Mouse (Mus musculus): ENCODE data around the gene Ankrd63.

Ankrd63 gene

DNA sequence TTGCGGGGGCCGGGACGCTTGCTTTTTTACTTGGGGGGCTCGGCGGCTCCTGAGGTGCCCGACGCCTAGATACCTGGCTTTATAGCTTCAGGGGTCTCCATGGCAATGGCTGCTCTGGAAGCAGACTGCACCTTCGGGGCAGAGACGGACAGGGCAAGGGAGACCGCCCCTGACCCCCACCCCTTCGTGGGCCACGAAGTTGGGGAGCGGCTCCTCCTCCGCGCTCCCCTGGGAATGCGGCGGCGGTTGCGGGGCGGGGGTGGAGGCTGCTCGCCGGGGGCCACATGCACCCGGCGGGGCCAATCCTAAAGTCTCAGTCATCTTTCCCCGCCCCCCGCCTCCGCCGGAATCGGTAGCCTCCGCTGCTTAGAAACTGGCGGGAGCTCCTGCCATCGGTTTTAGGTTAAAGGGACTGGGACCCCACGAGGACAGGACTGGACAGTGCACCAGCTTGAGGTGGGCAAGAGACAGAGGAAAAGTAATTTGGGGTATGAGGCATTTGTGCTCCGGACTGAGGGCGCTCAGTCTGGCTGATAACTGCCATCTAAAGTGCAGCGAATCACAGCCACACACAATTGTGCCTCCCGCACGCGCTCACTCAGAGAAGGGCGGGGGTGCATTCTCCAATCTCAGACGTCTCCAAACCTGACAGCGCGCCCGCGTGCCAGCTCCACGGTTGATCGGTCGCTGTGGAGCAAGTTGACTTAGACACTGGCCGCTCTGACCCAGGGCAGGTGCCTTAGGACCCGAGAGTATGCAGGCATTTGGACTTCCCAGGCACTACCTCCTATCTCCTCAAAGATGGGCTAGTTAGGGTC, at the start of gene Ankrd63:
Gene Ankrd63 (minus strand): TSS at position 51 of the 818 bp plus-strand sequence.
- no peak for DNase-seq (ENCODE audit: low spot score)

DNA sequence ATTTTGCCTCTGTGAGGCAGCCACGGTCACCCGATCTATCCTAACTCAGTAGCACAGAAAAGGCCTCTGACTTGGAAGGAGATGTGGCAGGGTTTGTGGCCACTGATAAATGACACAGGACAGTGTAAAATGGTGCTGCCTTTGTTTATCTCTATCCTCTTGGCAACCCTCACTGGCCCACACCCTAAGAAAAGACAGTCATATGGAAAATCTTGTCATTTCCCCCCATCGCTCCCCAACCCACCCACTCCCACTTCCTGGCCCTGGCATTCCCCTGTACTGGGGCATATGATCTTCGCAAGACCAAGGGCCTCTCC, 49.0 kb upstream of the Ankrd63 start:
- no peak for DNase-seq (ENCODE audit: low spot score)

DNA sequence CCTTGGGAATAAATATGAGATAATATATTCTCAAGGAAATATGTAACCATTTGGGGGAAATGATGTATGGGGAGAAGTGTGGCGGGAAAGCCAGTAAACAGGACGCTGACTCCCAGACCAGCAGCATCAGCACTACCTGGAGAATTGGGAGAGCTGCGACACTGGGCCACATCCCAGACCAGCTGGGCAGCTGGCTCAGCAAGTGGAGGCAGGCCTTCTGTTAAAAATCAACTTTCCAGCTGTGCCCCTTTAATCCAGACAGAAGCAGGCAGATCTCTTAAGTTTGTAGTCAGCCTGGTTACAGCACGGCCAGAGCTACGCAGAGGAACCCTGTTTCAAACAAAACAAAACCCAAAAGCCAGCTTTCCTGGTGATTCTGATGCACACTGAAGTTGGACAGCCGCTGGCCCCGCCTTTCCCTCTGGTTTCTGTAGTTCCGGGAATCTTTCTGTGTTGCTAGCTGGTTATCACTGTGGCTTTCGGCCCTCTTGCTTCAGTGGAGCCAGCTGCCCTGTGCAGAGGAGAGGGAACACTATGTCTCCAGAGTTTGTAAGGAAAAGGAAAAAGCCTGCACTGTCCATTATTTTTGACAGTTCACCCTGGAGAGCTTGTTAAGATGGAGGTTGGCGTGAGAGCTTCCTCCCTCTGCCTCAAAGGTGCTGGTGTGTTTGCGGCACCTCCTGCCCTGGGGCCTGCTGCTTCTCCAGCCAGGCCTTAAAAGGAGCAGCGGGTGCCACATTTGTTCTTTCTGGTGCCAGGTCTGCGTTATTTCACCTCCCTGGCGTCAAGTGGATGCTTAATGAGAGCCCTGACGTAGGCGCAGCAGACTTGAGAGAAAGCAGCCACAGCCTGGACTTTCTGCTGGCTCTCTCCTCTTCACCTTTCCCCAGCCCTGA, 48.4 kb upstream of the Ankrd63 start:
- DNase-seq (ENCODE audit: low spot score), result no peak

DNA sequence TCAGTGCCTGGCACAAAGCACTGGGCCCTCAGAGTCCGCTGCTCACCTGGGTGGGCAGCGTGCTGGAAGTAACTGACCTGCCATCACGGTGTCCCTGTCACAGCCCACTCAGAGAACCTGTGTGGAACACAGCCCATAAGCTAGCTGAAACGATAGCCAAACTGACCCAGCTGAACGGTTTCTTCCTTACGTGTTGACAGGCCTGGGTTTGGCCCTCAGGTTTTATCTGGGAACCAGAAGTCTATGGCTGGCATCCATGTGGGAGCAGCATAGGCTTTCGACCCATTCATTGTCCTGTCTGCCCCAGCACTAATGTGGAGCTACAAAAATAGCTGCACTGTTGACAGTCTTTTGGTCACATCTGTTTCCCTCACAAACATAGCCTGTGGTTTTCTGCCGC, 46.7 kb upstream of the Ankrd63 start:
- DNase-seq (ENCODE audit: low spot score), result no peak

DNA sequence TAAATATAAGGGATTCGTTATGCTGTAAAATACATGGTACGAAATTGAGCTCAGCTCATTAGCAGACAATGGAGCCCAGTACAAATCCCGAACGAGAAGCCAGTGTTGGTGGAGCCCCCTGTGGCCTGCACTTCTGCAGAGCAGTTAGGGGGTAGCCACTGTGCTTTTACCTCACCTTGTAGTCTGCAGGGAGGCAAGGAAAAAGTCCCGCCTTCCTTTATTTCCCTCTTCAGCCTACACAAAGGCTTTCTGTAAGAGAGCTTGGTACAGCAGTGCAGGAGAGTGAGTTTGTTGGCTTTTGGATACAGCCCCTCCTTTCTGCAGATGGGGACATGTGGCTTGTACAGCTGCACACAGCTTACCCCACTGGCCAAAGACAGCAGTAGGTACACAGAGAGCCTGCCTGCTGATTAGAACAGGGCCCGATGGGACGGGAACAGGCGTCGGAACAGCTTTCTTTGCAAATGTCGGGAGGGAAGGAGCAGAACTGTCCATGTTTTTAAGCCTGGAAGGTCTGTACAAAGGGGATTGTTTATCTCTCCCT, 45.6 kb upstream of the Ankrd63 start:
- DNase-seq (ENCODE audit: low spot score), result no peak

DNA sequence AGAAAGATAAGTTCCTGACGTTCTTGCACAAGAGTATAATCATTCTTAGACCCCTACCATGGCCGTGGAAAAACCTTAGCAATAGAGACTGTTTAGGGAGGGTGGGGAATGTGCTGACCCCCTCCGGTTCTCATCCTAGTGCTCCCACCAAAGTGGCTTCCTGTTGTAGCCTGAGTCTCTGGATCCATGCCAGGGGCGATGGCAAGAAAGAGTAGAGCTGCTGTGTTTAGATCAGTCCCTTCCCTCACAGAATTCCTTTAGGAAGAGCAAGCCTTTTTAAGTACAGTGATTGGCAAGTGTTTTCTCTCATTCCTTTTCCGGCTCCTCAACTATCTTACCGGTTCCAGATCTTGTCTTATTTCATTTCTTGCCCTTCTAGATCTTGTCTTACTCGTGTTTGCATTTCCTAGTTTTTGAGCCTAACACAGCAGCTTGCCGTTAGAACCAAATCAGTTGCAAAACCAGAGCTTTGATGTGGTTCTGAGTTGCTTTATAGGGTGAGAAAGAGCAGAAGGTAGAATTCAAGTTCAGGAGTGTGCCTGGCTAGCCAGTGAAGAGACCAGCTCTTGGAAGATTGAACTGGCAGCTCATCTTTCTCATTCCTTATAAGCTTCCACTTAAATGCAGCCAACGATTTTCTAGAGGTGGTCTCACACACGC, 43.7 kb upstream of the Ankrd63 start:
- no peak for DNase-seq (ENCODE audit: low spot score)

DNA sequence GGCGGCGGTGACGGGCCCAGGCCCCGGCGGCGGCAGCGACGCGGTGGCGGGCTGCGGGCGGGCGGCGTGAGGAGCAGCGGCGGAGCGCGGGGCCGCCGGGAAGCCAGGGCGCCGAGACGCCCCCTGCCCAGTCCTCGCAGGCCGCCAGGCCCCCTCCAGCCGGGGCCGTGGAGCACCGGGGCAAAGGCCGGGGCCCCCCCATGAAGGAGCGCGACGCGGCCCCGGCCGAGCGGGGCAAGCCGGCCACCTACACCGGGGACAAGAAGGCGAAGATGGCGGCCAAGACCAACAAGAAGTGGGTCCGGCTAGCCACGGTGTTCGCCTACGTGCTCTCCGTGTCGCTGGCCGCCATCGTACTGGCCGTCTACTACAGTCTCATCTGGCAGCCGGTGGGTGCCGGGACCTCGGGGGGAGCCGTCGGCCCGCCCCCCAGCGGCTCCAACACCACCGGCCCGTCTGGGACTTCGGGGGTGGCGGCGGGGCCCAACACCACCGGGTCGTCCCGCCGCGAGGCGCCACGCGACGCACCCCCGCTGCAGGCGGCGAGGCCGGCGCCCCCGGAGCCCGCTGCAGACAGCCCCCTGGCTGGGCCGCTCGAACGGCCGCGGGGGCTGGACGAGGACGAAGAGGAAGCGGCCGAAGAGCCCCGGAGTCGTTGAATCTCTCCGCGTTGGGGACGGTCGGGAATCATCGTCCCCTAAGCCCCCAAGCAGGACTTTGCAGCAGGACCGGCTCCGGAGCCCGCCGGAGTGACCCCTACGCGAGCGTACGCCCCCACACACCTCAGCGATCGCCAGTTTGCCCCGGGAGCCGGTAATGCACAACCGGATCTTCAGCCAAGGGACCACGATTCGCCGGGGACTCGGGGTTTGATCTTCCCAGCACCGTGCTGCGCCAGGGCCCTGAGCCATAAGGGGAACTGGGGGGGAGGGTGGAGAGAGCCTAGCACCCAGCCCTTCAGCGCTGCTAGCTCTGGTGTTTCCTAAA, 42.4 kb upstream of the Ankrd63 start:
- DNase-seq (ENCODE audit: low spot score), result peak; percentile 68

DNA sequence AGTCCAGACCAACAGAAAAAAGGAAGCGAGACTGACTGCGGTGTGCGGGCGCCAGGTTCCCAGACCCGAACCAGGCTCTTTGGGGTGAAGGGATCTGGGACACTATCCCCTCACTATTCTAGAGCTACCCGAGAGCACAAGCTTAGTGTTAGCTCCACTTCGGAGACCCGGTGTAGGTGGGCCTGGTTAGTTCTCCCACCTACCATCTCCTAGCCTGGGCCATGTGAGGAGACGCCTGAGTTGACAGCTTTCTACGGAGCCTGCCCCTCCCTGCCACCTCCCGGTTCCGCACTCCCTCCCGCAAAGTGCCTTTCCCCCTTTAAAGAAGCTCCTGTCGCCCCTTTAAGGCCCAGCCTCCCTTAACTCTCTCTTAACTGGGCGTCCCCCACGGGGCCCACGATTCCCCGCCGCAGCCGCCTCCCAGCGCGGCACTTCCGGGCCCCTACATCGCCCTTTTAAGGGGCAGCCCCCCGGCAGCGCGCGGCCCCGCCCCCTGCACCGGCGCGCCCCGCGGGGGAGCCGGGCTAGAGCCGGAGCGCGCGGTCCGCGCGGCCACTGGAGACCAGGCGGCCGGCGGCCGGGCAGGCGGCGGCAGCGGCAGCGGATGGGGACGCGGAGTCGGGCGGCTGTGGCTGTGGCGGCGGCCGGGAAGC, 41.6 kb upstream of the Ankrd63 start, which contains the start of gene Inafm2:
Gene Inafm2 (plus strand): TSS at position 527 of the 653 bp plus-strand sequence.
- peak; percentile 89 for DNase-seq (ENCODE audit: low spot score)

DNA sequence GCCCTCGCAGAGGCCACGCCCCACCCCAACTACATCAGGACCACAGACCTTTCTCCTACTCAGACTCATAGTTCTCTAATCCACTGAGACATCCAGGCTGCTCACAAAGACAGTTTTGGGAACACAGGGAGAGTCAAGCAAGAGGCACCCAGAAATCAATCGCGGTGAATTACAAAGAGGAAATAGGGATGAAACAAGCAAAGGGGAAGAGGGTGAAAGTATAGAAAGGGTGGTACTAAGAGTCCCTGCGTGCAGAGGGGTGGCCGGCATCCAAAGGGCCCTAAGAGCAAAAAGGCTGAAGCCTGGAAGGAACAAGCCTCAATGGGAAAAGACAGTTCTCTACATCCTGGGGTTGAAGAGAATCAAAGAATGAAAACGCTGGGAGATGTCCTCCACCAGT, 40.9 kb upstream of the Ankrd63 start:
- no peak for DNase-seq (ENCODE audit: low spot score)

DNA sequence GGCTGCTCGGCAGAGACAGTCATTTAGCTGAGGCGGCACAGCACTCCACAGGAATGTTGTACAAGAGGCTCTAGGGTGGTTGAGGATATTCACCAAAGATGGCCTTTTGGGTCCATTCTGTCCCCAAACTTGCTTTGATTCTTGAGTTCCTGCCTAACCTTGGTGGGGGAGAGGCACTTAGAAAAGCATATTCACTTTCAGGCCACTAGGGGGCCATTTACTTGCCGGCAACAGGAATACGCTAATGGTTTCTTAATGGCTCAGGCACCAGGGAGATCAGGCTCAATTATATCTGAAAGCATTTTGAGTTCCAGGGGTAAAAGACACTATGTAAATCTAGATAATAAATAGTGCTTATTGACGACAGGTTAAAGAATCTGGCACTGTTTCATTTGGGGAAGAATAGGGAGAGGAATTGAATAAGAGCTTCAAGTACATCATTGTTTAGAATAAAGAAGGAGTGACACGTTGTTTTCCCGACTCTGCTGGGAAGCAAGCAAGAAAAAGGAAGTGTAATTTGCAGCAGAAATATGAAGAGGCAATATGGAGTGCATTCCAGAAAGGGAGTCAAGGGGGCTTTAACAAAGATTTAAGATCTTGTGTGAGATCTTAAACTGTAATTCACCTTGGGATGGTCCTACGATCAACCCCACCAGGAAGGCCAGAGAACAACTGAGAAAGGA, 39.6 kb upstream of the Ankrd63 start:
- peak; percentile 75 for DNase-seq (ENCODE audit: low spot score)

DNA sequence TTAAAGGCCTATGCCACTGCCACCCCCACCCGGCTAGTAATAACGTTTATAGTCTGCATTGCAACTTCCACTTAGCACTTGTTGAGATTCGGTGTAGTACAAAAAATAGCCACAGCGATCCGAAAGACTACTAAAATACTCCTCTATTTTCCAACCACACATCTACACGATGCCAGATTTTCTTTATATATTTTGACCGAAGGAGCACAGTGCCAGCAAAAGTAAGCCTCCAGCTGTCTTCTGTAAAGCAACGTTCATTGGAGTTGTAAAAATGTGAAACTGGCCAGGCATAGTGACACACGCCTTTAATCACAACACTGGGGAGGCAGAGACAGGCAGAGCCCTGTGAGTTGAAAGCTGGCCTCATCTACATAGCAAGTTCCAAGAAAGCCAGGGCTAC, 37.4 kb upstream of the Ankrd63 start:
- DNase-seq (ENCODE audit: low spot score), result no peak

DNA sequence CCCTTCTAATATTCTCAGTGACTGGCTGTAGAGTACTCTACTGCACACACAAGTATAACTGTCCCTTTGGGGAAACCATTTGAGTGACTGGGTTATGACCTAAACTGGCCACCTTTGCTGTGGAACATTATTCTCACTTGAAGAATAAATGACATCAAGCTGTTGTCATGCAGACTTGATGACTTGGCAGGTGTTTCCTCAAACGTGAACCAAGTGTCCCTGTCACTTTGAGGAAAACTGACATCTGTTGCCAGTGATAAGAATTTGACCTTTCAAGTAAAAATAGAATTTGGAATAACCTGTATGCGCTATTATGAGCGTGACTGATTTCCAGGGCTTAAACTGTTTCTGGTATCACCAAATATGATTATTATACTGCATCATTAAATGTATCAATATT, 36.6 kb upstream of the Ankrd63 start:
- DNase-seq (ENCODE audit: low spot score), result no peak

DNA sequence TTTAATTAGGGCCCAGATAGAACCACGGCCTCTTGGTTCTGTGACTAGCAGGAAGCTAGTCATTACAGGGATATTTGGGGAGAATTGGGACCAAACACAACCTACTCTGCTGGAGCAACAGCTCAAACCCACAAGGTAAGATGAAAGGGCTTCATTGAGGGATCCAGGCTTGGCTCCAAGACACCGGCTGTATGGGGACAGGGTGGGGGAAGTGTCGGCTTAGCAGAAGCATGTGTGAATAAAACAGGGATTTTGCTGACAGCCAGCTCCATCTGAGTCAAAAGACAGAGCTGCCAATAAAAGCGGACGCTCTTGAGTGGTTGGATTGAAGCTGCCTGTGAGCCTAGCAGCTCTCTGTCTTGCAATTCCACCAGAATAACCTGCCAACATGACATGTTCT, 29.6 kb upstream of the Ankrd63 start:
- no peak for DNase-seq (ENCODE audit: low spot score)

DNA sequence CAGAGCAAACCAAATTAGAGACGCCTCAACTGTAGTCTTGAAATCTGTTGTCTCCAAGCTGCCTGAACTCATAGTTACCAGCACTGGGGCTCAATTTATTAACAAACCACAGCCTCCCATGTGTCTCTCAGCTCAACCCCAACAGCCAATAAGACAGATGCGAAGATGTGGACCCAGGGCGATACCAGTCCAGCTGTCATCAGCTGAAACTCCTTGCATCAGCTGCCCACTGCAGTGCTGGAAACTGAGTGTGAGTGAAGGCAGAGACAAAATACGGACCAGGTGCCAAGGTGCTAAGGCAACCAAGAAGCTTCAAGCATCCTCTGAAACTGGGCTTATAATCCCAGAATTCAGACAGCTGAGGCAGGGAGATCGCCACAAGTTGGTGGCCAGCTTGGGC, 28.2 kb upstream of the Ankrd63 start:
- DNase-seq (ENCODE audit: low spot score), result no peak

DNA sequence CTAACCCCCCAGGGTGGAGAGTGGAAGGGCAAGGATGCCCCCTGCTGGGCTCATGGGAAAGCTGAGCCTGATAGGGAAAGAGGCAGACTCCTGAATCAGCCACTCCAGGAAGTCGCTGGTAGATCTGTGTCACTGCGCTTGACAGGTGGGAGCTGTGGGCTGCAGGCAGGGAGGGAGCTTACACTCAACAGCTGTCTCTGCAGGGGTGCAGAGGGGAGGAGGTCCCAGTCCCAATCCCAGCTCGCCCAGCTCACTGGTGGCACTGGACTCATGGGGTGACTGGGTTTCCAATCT, 26.8 kb upstream of the Ankrd63 start:
- peak; percentile 55 for DNase-seq (ENCODE audit: low spot score)

DNA sequence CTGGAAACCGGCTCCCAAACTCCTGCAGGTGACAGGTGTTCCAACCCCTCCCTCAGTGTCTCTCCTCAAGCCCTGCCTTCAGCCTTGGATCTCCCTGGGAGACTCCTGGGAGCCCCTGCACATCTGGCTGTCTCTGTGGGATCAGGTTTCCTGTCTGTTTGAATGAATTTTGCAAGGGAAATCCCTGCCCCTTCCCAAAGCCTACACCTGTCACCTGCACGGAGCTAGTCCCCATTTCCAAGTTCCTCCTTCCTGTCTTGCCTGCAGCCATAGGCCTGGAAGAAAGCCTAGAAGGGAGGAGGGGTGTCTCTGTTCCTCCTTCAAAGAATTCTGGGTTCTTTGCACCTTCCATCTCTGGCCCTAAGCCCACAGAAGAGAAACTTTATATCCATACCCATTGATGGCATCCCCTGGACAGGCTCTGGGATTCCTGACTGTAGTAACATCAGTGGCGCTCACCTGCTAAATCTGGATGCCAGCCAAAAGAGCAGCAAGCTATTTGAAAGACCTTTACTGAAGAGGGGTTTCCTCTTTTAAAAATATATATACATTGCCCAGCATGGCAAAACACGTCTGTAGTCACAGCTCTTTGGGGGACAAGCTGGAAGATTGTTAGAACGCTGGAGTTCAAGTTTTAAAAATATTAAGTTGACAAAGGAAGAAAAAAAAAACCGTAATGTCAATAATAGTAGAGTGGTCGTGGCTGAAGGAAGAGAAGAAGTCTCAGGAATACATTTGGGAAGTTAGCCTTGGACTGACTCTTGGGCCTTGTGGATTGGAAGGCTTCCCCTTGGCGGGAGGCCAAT, 26.3 kb upstream of the Ankrd63 start:
- no peak for DNase-seq (ENCODE audit: low spot score)

DNA sequence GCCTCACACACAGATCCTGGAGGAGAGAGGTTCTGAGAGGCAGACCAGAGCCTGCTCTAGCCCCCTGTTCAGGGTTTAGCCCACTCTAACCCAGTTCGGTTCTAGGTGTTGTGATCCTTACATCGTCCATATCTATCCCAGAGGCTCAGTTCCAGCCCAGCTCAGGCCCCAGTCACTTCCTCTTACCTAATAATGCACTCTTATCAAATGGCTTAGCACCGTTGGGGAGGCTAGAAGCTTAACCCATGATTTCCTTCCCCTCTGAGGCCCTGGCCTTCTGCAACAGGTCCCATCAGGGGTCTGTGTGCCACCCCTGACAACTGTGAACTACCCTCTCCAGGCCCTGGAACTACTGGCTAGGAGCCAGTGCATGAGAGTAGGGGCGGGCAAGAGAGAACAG, 25.4 kb upstream of the Ankrd63 start:
- no peak for DNase-seq (ENCODE audit: low spot score)

DNA sequence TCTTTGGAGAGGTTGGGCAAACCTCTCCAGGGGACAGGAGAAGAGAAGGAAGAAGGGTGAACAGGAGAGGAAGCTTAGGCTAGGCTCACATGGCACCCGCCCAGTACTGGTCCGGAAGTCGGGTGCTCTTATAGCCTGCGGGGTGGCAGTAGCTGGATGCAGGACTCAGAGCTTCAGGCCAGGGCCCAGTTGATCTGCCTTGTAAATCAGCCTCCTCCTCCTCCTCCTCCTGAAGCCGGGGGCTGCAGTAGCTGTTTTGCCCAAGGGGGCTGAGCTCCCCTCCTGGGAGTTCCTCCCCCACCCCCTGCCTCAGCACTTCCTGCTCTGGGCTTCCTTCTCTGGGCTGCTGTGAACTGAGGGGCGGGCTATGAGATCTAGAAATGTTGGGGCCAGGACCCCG, 24.6 kb upstream of the Ankrd63 start, which contains the start of gene Plcb2:
Gene Plcb2 (minus strand): TSS at position 102 of the 400 bp plus-strand sequence.
- DNase-seq (ENCODE audit: low spot score), result peak; percentile 4

DNA sequence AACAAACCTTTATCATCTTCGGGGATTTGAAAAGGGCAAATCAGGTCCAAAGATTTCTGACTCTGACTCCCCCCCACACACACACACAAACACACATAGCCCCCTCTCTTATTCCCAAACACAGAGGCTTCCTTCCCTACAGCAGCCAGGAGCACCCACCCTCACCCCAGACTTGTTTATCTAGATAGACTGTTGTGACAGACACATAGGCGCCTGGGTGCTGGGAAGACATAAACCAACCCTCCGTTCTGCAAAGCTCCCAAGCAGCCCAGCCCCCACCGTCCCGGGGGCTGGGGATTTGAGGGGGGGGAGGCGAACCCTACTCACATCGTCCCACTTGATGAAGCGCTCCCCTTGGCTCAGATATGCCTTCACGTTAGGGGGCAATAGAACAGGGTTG, 24.1 kb upstream of the Ankrd63 start:
- DNase-seq (ENCODE audit: low spot score), result peak; percentile 2
